Mouse (Mus musculus) stomach, postnatal 0 days (tissue): ENCODE measurements around the gene Sptbn1. TPM values are rescaled to one million over a fixed set of nuclear protein-coding genes. Genes with fewer than 3 reads are reported as not detected.

Source experiments
- ATAC-seq: fragments of 200-750 bp; cut with Nextera tagmentation; 2 replicates; pipeline ENCODE4 v1.8.0; 2017; ENCODE audit not compliant: low FRiP score, low TSS enrichment
- DNase-seq: peaks from one replicate; pipeline ENCODE4 v3.0.0-alpha.2; 2016; ENCODE audit warnings: low spot score
- H3K27ac ChIP-seq: fragments of 300-500 bp; sonication (generic); replicated peaks from 2 replicates; pipeline ENCODE4 v1.5.1; 2014; ENCODE audit warnings: mild to moderate bottlenecking, control low read depth
- H3K27me3 ChIP-seq: fragments of 300-500 bp; sonication (generic); 2 replicates; pipeline ENCODE4 v1.6.1; 2014; ENCODE audit warnings: low read length; ENCODE audit not compliant: control insufficient read depth, insufficient read depth
- H3K36me3 ChIP-seq: fragments of 300-500 bp; sonication (generic); 2 replicates; pipeline ENCODE4 v1.6.1; 2014; ENCODE audit warnings: low read length, mixed read lengths; ENCODE audit not compliant: control insufficient read depth, insufficient read depth
- H3K4me1 ChIP-seq: fragments of 300-500 bp; sonication (generic); replicated peaks from 2 replicates; pipeline ENCODE4 v1.6.1; 2014; ENCODE audit warnings: antibody characterized with exemption; ENCODE audit not compliant: control insufficient read depth, insufficient read depth
- H3K4me2 ChIP-seq: fragments of 300-500 bp; sonication (generic); replicated peaks from 2 replicates; pipeline ENCODE4 v1.6.1; 2014; ENCODE audit warnings: low read depth, mild to moderate bottlenecking, control low read depth, moderate library complexity
- H3K4me3 ChIP-seq: fragments of 300-500 bp; sonication (generic); 2 replicates; pipeline ENCODE4 v1.5.1; 2014; ENCODE audit warnings: low read depth, low read length, control low read depth
- H3K9ac ChIP-seq: fragments of 300-500 bp; sonication (generic); 2 replicates; pipeline ENCODE4 v1.6.1; 2014; ENCODE audit warnings: mild to moderate bottlenecking, low read length, control low read depth, mixed read lengths
- H3K9me3 ChIP-seq: fragments of 300-500 bp; sonication (generic); 2 replicates; pipeline ENCODE4 v1.6.1; 2016; ENCODE audit warnings: low read length; ENCODE audit not compliant: control insufficient read depth
- CTCF ChIP-seq: IDR thresholded peaks from 2 replicates; pipeline ENCODE4 v1.5.1; 2016; ENCODE audit warnings: antibody characterized with exemption, low read depth, mild to moderate bottlenecking, moderate library complexity
- EP300 ChIP-seq: optimal IDR thresholded peaks from 2 replicates; pipeline ENCODE3; 2016; ENCODE audit warnings: antibody characterized with exemption
- WGBS: fragments of 180-500 bp; shearing (Covaris S2); extraction: QIAGEN DNeasy Blood & Tissue Kit; methylation state at CpG from one replicate; pipeline ENCODE4 v1.1.7; 2014; 5-methylcytosine and 5-hydroxymethylcytosine counted together
- polyA plus RNA-seq: library from polyadenylated mRNA; unstranded; fragments of >200 nt; fragmentation: Nextera tagmentation; extraction: Ambion mirVana; gene quantifications from 2 replicates; pipeline ENCODE4 v1.2.1, GENCODE M21; 2015

The Sptbn1 gene
- polyA plus RNA-seq, 1 experiment from 2014 or later, result 57.2 TPM

GRCm38 (mm10) chr11:30237960-30238359 is 30.0 kb downstream of the Sptbn1 start:
- 68% methylated on average over 4 of the region's 4 CpGs for WGBS
- Histone ChIP-seq H3K27ac (no peak overlapping the region), H3K4me1 (no peaks in the 10 kb centered on the region), H3K9me3 (no peaks in the 10 kb centered on the region), H3K4me2 (no peak overlapping the region), H3K4me3 (no peak overlapping the region), H3K36me3 (no peaks in the 10 kb centered on the region), H3K27me3 (no peaks in the 10 kb centered on the region), H3K9ac (no peak overlapping the region)
- TF ChIP-seq CTCF (peak; percentile 76), EP300 (no peak)
- DNase-seq (peak; percentile 21), ATAC-seq (no peak)

DNA sequence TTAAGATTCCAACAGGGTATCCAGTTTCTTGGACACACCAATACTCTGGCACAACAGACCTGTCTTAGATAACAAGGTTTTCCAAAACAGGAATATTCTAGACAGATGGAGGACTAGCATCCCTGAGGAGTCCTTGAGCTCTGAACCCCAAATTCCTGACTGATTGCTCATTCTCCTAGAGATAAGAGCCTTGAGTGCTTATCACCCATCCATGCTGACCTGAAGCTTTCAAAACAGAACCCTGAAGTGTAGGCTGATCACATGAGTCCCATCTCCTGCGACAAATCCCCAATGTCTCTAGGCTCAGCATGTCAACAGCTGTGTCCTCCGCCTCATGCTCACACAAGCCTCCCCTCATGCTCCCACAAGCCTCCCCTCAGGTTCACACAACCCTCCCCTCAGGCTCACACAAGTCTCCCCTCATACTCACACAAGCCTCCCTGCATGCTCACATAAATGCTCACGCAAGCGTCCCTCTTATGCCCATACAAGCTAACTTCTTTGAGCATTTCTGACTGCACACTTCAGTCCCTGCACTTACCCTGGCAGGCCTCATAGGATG is 31.2 kb downstream of the Sptbn1 start:
- Histone ChIP-seq H3K4me2 (no peak overlapping the region), H3K27ac (no peak overlapping the region), H3K4me1 (no peaks in the 10 kb centered on the region), H3K27me3 (no peaks in the 10 kb centered on the region), H3K36me3 (no peaks in the 10 kb centered on the region), H3K9me3 (no peaks in the 10 kb centered on the region), H3K4me3 (no peak overlapping the region), H3K9ac (no peak overlapping the region)
- no peak for DNase-seq
- TF ChIP-seq CTCF (no peak), EP300 (no peak)
- ATAC-seq, result no peak
- WGBS, result 84% methylated on average over 4 of the region's 4 CpGs

- Histone ChIP-seq H3K4me1 (no peaks in the 10 kb centered on the region; the same call in 1 of the 2 replicates), H3K36me3 (no peaks in the 10 kb centered on the region)
- no peak for ATAC-seq
Observed at GRCm38 (mm10) chr11:30235666-30236065, 32.3 kb downstream of the Sptbn1 start.

DNA sequence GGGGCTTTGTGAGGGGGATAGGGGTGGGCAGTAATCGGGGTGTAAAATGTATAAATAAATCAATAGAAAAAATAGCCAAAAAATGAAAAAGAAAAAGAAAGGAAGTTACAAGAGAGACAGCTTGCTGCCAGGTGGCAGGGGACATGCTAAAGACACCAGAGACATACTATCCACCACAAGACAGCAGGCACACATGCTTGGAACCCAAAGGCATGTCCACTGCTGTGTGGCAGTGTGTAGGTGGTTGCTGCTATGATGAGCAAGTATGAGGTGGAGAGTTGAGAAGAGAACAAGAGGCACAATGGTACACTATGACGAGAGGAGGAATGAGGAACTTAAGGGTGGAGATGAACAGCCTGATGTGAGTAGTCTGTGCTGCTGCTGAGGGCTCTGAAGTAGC is 32.8 kb downstream of the Sptbn1 start:
- Histone ChIP-seq H3K4me3 (no peak overlapping the region), H3K36me3 (no peaks in the 10 kb centered on the region), H3K9ac (no peak overlapping the region), H3K4me2 (no peak overlapping the region), H3K4me1 (peaks cover 2% of the 10 kb centered on the region), H3K9me3 (no peaks in the 10 kb centered on the region), H3K27ac (no peak overlapping the region), H3K27me3 (no peaks in the 10 kb centered on the region)
- WGBS, result 86% methylated on average over 2 of the region's 2 CpGs
- ATAC-seq (no peak), DNase-seq (no peak)
- TF ChIP-seq CTCF (no peak), EP300 (no peak)

More at GRCm38 (mm10) chr11:30235666-30236065, 32.3 kb downstream of the Sptbn1 start:
- no peak overlapping the region for H3K4me2 ChIP-seq
- no peak overlapping the region for H3K4me3 ChIP-seq
- DNase-seq, result no peak
- no peaks in the 10 kb centered on the region for H3K27me3 ChIP-seq
- no peak overlapping the region for H3K9ac ChIP-seq
- no peak overlapping the region for H3K27ac ChIP-seq
- TF ChIP-seq CTCF, result no peak
- TF ChIP-seq EP300, result no peak
- no peaks in the 10 kb centered on the region for H3K9me3 ChIP-seq

GRCm38 (mm10) chr11:30233946-30234345 is 34.0 kb downstream of the Sptbn1 start:
- no peak for DNase-seq

GRCm38 (mm10) chr11:30232082-30232481 is 35.9 kb downstream of the Sptbn1 start:
- H3K4me3 ChIP-seq, result no peak overlapping the region
- ATAC-seq (no peak), DNase-seq (peak; percentile 37)
- no peak overlapping the region for H3K9ac ChIP-seq
- no peaks in the 10 kb centered on the region for H3K27me3 ChIP-seq
- TF ChIP-seq CTCF, result no peak
- no peak for TF ChIP-seq EP300
- no peaks in the 10 kb centered on the region for H3K36me3 ChIP-seq
- 44% methylated on average over 2 of the region's 2 CpGs for WGBS
- no peak overlapping the region for H3K4me2 ChIP-seq
- no peaks in the 10 kb centered on the region for H3K9me3 ChIP-seq
- H3K4me1 ChIP-seq, result peaks cover 2% of the 10 kb centered on the region
- no peak overlapping the region for H3K27ac ChIP-seq

More at GRCm38 (mm10) chr11:30233946-30234345, 34.0 kb downstream of the Sptbn1 start:
- no peak for ATAC-seq
- Histone ChIP-seq H3K27me3 (no peaks in the 10 kb centered on the region), H3K4me3 (no peak overlapping the region), H3K9ac (no peak overlapping the region), H3K9me3 (no peaks in the 10 kb centered on the region), H3K27ac (no peak overlapping the region), H3K36me3 (no peaks in the 10 kb centered on the region), H3K4me2 (no peak overlapping the region), H3K4me1 (peaks cover 2% of the 10 kb centered on the region)
- 88% methylated on average over 4 of the region's 4 CpGs for WGBS
- TF ChIP-seq EP300 (no peak), CTCF (no peak)
